Comparison of ENCODE assay signal across 7 mouse cellular contexts in the genomic region with DNA sequence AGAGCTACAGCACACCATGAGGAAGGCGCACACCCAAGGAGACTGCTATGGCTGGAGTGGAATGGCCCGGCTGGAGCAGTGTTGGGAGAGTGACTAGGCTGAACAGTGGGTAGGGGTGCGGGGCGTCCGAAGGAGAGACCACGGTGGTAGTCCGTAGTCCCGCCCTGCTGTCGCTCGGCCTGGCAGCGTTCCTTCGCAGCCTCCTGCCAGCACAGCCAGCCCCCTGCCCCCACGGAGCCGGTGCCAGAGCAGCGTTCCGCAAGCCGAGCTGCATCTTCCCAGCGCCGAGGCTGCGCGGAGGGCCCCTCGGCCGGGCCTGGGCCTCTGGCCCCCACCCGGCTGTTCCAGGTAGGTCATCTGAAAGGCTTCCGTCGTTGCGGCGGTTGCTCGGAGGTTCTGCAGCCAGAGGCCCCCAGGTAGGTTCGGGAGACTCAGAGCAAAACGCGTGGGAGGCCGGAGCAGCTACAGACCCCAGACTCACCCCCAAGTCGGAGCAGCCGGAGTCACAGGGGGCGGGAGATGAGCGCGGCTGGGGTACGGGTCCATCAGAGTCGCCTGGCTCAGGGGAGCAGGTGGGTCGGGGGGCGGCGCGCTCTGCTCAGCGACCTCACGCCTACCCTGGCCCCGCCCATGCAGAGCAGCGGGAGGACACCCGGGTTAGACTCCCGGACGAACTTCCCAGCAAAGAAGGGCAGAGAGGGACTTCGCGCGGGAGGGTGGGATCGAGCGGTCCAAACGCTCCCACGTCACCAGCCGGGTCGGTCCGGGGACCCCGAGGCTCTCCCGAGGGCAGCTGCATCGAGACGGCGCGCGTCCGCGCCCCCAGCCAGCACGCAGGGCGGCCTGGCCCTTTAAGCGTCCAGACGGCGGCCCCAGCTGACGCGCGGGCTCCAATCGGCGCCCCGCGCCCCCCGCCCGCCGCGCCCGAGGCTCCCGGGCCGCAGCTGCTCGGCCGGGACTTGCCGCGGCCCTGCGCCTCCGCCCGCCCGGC. TPM values are rescaled to one million over a fixed set of nuclear protein-coding genes. Genes with fewer than 3 reads are reported as not detected.
DNase-seq lines count a peak whose midpoint lies in the region; ATAC-seq and TF ChIP-seq lines count a peak whose summit lies in the region.

A gene (plus strand): TSS at position 240 of the 991 bp plus-strand sequence.

- H3K27me3 ChIP-seq in cerebellum, adult 2 months (ENCODE audit: control insufficient read depth, insufficient read depth, low read length), result no peaks in the 10 kb centered on the region
- H3K27me3 ChIP-seq in hindbrain, embryonic 10.5 days (ENCODE audit: insufficient read depth, poor library complexity, severe bottlenecking), result no peaks in the 10 kb centered on the region; the same call in 1 of the 2 replicates
- H3K27me3 ChIP-seq in lung, embryonic 16.5 days (ENCODE audit: control insufficient read depth, insufficient read depth, low read depth, low read length), result no peaks in the 10 kb centered on the region

- peak within 1 kb of the TSS; percentile 93 for H3K9ac ChIP-seq in lung, embryonic 16.5 days (ENCODE audit: low read length)

- no peak for TF ChIP-seq CTCF in cerebellum, adult 2 months (IDR thresholded peaks at IDR 0.05; ENCODE audit: borderline replicate concordance, insufficient read depth, low read depth, low read length)

- peak within 1 kb of the TSS; percentile 5; the same call in 1 of the 2 replicates for H3K27ac ChIP-seq in cerebellum, adult 2 months (ENCODE audit: insufficient read depth, low read length)
- H3K27ac ChIP-seq in hindbrain, embryonic 10.5 days, result peak within 1 kb of the TSS; percentile 97
- H3K27ac ChIP-seq in lung, embryonic 16.5 days (ENCODE audit: low read length), result peak within 1 kb of the TSS; percentile 92

- peaks cover 59% of the 10 kb centered on the region for H3K36me3 ChIP-seq in hindbrain, embryonic 10.5 days
- H3K36me3 ChIP-seq in lung, embryonic 16.5 days (ENCODE audit: control insufficient read depth, insufficient read depth, low read length), result peaks cover 27% of the 10 kb centered on the region

- peak within 1 kb of the TSS; percentile 72 for H3K4me2 ChIP-seq in lung, embryonic 16.5 days (ENCODE audit: low read depth, low read length)

- peaks cover 24% of the 10 kb centered on the region for H3K4me1 ChIP-seq in cerebellum, adult 2 months (ENCODE audit: control insufficient read depth, insufficient read depth, low read length)
- H3K4me1 ChIP-seq in hindbrain, embryonic 10.5 days (replicated peaks), result peaks cover 48% of the 10 kb centered on the region
- H3K4me1 ChIP-seq in lung, embryonic 16.5 days (replicated peaks; ENCODE audit: control insufficient read depth, insufficient read depth, low read length), result peaks cover 19% of the 10 kb centered on the region

- ATAC-seq in frontal cortex, adult (ENCODE audit: low TSS enrichment), result peak; percentile 49
- ATAC-seq in lung, embryonic 16.5 days (ENCODE audit: low read depth), result peak; percentile 86

- WGBS in cerebellum, adult 2 months, result under 1% methylated on average over 97 of the region's 97 CpGs
- WGBS in hindbrain, embryonic 10.5 days, result under 1% methylated on average over 97 of the region's 97 CpGs
- WGBS in lung, embryonic 16.5 days, result under 1% methylated on average over 71 of the region's 97 CpGs

- H3K9me3 ChIP-seq in hindbrain, embryonic 10.5 days, result no peaks in the 10 kb centered on the region
- H3K9me3 ChIP-seq in lung, embryonic 16.5 days (ENCODE audit: control insufficient read depth, low read length), result no peaks in the 10 kb centered on the region

- TF ChIP-seq POLR2A in cerebellum, adult 2 months (IDR thresholded peaks at IDR 0.05; ENCODE audit: borderline replicate concordance, insufficient read depth, low read length), result peak; percentile 28; the same call in 1 of the 2 replicates

- peak within 1 kb of the TSS; percentile 92 for H3K4me3 ChIP-seq in cerebellum, adult 2 months (replicated peaks; ENCODE audit: insufficient read depth, low read depth, low read length)
- peak within 1 kb of the TSS; percentile 83 for H3K4me3 ChIP-seq in hindbrain, embryonic 10.5 days
- peak within 1 kb of the TSS; percentile 86 for H3K4me3 ChIP-seq in lung, embryonic 16.5 days (ENCODE audit: low read length)

- peak; percentile 44 for DNase-seq in adipocyte (ENCODE audit: low spot score)
- DNase-seq in cerebellum, adult 2 months, result peak; percentile 66 to 69
- peak; percentile 82 for DNase-seq in hindbrain, embryonic 10.5 days (ENCODE audit: low spot score)
- DNase-seq in layer of hippocampus, postnatal 10 days (ENCODE audit: low spot score in 2 of 2), result peak; percentile 82 to 84
- peak; percentile 87 for DNase-seq in right cerebral cortex, postnatal 10 days (ENCODE audit: low spot score in 2 of 2)

RNA-seq across cellular contexts. Expression of the gene that starts here (rescaled TPM):
- polyA plus RNA-seq in cerebellum, adult 2 months (2012; rRNA removed), result 67.9 and 68.5 TPM in 2 replicates
- 5.5 and 8.4 TPM in 2 replicates for polyA plus RNA-seq in hindbrain, embryonic 10.5 days (2016; fragmentation: Nextera tagmentation; extraction: Ambion mirVana)
- total RNA-seq in layer of hippocampus, postnatal 10 days (2021), result 100 to 1,000 TPM; 104 to 108 TPM
- polyA plus RNA-seq in lung, embryonic 16.5 days (2015; fragmentation: Nextera tagmentation; extraction: Ambion mirVana), result 7.3 and 7.4 TPM in 2 replicates

Comparison
In these comparisons a context has a peak if more than half of its experiments do, and no peak if none do; other contexts are left out.
1. Peak in every context shown above with its lines: DNase-seq, ATAC-seq, H3K4me3 ChIP-seq and H3K27ac ChIP-seq.
2. H3K27ac ChIP-seq: peak in every context shown above with its lines; median percentile 97 in hindbrain, embryonic 10.5 days; 92 in lung, embryonic 16.5 days; 5 in cerebellum, adult 2 months.